Mouse (Mus musculus) neural tube, embryonic 12.5 days (tissue): ENCODE measurements around the gene F11r. TPM values are rescaled to one million over a fixed set of nuclear protein-coding genes. Genes with fewer than 3 reads are reported as not detected.
"Not testable (repeated sequence)": the region's sequence is repeated elsewhere in the genome, so short reads cannot be mapped to it uniquely, and the experiment has no call there.

Source experiments
- ATAC-seq: fragments of 200-750 bp; cut with Nextera tagmentation; 2 replicates; pipeline ENCODE4 v1.8.0; 2017; ENCODE audit warnings: low read depth, mild to moderate bottlenecking, moderate TSS enrichment, moderate library complexity; ENCODE audit not compliant: low FRiP score
- H3K27ac ChIP-seq: fragments of 300-500 bp; sonication (generic); 2 replicates; pipeline ENCODE4 v1.5.1; 2016
- H3K27me3 ChIP-seq: fragments of 300-500 bp; sonication (generic); replicated peaks from 2 replicates; pipeline ENCODE4 v1.6.1; 2016; ENCODE audit warnings: mild to moderate bottlenecking
- H3K36me3 ChIP-seq: fragments of 300-500 bp; sonication (generic); 2 replicates; pipeline ENCODE4 v1.6.1; 2016; ENCODE audit warnings: mild to moderate bottlenecking
- H3K4me1 ChIP-seq: fragments of 300-500 bp; sonication (generic); 2 replicates; pipeline ENCODE4 v1.6.1; 2016
- H3K4me2 ChIP-seq: fragments of 300-500 bp; sonication (generic); replicated peaks from 2 replicates; pipeline ENCODE4 v1.6.1; 2016; ENCODE audit warnings: mild to moderate bottlenecking
- H3K4me3 ChIP-seq: fragments of 300-500 bp; sonication (generic); 2 replicates; pipeline ENCODE4 v1.5.1; 2016
- H3K9ac ChIP-seq: fragments of 300-500 bp; sonication (generic); 2 replicates; pipeline ENCODE4 v1.6.1; 2016; ENCODE audit warnings: mild to moderate bottlenecking
- H3K9me3 ChIP-seq: fragments of 300-500 bp; sonication (generic); 2 replicates; pipeline ENCODE4 v1.6.1; 2016; ENCODE audit warnings: mild to moderate bottlenecking
- WGBS: fragments of 180-500 bp; shearing (Covaris S2); methylation state at CpG from one replicate; pipeline ENCODE4 v1.1.7; 2016; 5-methylcytosine and 5-hydroxymethylcytosine counted together
- polyA plus RNA-seq: library from polyadenylated mRNA; unstranded; fragments of >200 nt; fragmentation: Nextera tagmentation; extraction: Ambion mirVana; gene quantifications from 2 replicates; pipeline ENCODE4 v1.2.1, GENCODE M21; 2016

F11r gene
- polyA plus RNA-seq, 1 experiment from 2014 or later: 16.9 TPM

DNA sequence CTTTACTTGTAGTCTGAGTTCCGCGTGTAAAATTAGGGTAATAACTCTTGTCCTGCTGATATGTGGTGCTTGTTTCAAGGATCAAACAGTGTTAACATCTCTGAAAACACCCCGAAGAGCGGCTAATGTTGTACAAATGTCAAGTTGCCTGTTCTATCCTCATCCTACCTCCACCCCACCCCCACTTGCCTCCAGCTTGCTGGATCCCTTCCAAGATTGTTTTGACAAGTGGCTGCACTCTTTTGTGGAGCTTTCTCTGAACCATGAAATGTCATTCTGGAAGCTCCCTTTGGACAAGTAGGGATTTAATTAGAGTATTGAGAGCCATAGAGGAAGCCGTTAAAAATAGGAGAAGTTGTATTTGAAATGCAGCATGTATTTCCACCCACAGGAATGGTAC lies 22.5 kb downstream of the F11r start:
- Histone ChIP-seq H3K9ac (no peak overlapping the region), H3K4me1 (no peaks in the 10 kb centered on the region), H3K4me3 (no peak overlapping the region), H3K27me3 (no peaks in the 10 kb centered on the region), H3K36me3 (no peaks in the 10 kb centered on the region), H3K9me3 (no peaks in the 10 kb centered on the region), H3K4me2 (no peak overlapping the region), H3K27ac (no peak overlapping the region)
- WGBS: 57% methylated on average over 5 of the region's 5 CpGs
- no peak for ATAC-seq

DNA sequence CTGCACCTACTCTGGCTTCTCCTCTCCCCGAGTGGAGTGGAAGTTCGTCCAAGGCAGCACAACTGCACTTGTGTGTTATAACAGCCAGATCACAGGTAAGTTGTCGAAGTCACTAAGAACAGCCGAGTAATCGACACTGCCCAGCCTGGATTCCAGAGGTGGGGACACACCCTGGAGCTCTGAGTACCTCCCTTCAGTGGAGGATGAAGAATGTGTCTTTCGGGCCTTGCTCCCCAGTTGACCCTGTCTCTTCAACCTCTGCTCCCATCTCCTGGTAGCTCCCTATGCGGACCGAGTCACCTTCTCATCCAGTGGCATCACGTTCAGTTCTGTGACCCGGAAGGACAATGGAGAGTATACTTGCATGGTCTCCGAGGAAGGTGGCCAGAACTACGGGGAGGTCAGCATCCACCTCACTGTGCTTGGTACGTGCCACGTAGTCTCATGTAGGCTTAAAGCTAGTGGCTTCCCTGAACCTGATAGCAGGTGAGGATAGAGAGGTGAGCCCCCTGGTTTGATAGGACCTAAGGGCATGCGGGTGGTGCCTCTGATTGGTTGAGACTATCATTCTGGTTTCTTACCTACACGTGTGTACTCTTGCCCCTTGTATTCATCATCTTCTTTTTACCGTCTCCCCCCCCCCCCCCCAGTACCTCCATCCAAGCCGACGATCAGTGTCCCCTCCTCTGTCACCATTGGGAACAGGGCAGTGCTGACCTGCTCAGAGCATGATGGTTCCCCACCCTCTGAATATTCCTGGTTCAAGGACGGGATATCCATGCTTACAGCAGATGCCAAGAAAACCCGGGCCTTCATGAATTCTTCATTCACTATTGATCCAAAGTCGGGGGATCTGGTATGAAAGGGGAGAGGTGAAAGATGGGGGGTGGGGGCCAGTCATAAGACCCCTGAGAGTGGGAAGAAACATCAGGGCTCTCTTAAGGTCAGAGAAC lies 23.5 kb downstream of the F11r start:
- no peak overlapping the region for H3K27ac ChIP-seq
- H3K27me3 ChIP-seq: no peaks in the 10 kb centered on the region
- no peaks in the 10 kb centered on the region for H3K9me3 ChIP-seq
- H3K36me3 ChIP-seq: no peaks in the 10 kb centered on the region
- H3K4me3 ChIP-seq: no peak overlapping the region
- no peaks in the 10 kb centered on the region for H3K4me1 ChIP-seq
- H3K9ac ChIP-seq: no peak overlapping the region
- WGBS: 93% methylated on average over 22 of the region's 22 CpGs
- no peak overlapping the region for H3K4me2 ChIP-seq
- ATAC-seq: no peak

DNA sequence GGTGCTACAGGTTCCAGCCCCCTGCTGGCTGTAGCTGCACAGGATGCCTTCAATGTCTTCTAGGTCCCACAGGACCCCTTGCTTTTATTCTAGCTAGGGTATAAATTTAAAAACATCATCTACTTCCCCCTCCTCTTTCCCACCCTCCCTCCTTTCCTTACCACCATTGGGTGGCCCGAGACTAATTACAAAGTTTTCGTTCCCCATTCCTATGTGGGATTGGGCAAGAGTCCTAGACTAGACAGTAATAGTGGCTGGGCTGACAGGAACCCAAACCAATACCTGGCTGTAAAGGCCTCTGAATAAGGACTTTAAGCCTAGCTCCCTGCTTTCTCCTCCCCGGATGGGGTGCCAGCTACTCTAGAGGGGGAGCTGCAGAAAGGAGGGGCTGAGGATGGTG lies 25.8 kb downstream of the F11r start:
- Histone ChIP-seq H3K27me3 (no peaks in the 10 kb centered on the region), H3K4me1 (no peaks in the 10 kb centered on the region), H3K27ac (no peak overlapping the region), H3K36me3 (no peaks in the 10 kb centered on the region), H3K4me2 (no peak overlapping the region), H3K9ac (no peak overlapping the region), H3K4me3 (no peak overlapping the region), H3K9me3 (no peaks in the 10 kb centered on the region)
- WGBS: 93% methylated on average over 3 of the region's 3 CpGs
- no peak for ATAC-seq

GRCm38 (mm10) chr1:171465749-171466412 lies 28.5 kb downstream of the F11r start:
- Histone ChIP-seq H3K9me3 (no peaks in the 10 kb centered on the region), H3K9ac (no peak overlapping the region), H3K4me1 (no peaks in the 10 kb centered on the region), H3K27me3 (no peaks in the 10 kb centered on the region), H3K27ac (no peak overlapping the region), H3K4me3 (no peak overlapping the region), H3K36me3 (no peaks in the 10 kb centered on the region), H3K4me2 (no peak overlapping the region)
- 87% methylated on average over 5 of the region's 5 CpGs for WGBS
- ATAC-seq: no peak

- WGBS: 82% methylated on average over 4 of the region's 4 CpGs
These were observed 29.2 kb downstream of the F11r start for GRCm38 (mm10) chr1:171466565-171466964.

GRCm38 (mm10) chr1:171469678-171470077 lies 32.3 kb downstream of the F11r start:
- H3K9me3 ChIP-seq: no peaks in the 10 kb centered on the region
- no peaks in the 10 kb centered on the region for H3K36me3 ChIP-seq
- no peak overlapping the region for H3K4me3 ChIP-seq
- H3K27me3 ChIP-seq: no peaks in the 10 kb centered on the region
- H3K27ac ChIP-seq: no peak overlapping the region
- no peak overlapping the region for H3K4me2 ChIP-seq
- ATAC-seq: no peak
- H3K4me1 ChIP-seq: no peaks in the 10 kb centered on the region
- H3K9ac ChIP-seq: no peak overlapping the region
- WGBS: 93% methylated on average over 3 of the region's 3 CpGs

More at GRCm38 (mm10) chr1:171466565-171466964, 29.2 kb downstream of the F11r start:
- Histone ChIP-seq H3K4me2 (no peak overlapping the region), H3K36me3 (no peaks in the 10 kb centered on the region), H3K9ac (no peak overlapping the region), H3K27ac (no peak overlapping the region), H3K4me1 (no peaks in the 10 kb centered on the region), H3K27me3 (no peaks in the 10 kb centered on the region), H3K9me3 (no peaks in the 10 kb centered on the region), H3K4me3 (no peak overlapping the region)
- no peak for ATAC-seq

- H3K36me3 ChIP-seq: no peaks in the 10 kb centered on the region
- H3K4me2 ChIP-seq: no peak overlapping the region
- no peaks in the 10 kb centered on the region for H3K27me3 ChIP-seq
- no peak overlapping the region for H3K4me3 ChIP-seq
- no peaks in the 10 kb centered on the region for H3K9me3 ChIP-seq
- 35% methylated on average over 7 of the region's 7 CpGs for WGBS
- H3K4me1 ChIP-seq: no peaks in the 10 kb centered on the region
- H3K27ac ChIP-seq: no peak overlapping the region
- no peak overlapping the region for H3K9ac ChIP-seq
- no peak for ATAC-seq
These were observed 33.1 kb downstream of the F11r start for GRCm38 (mm10) chr1:171470371-171470871.

DNA sequence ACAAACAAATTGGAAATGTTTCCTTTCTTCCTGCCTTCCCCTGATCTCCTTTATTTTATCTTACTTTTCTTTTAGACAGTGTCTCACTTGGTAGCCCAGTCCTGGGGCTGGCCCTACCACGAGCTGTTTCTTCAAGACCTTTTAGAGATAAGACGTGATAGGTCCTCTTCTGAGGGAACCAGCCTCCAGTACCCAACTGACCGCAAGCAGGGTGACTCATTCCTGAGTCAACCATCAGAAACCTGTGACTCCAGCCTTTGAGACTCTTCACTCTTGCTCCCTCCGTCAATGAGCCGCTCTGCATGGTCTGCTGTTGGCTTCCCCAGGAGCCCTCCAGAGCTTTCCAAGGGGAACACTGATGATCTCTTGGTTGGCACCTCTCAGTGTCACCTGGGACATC lies 33.6 kb downstream of the F11r start:
- no peak for ATAC-seq
- WGBS: 93% methylated on average over 5 of the region's 5 CpGs

GRCm38 (mm10) chr1:171471452-171471851 lies 34.1 kb downstream of the F11r start:
- Histone ChIP-seq H3K27ac (no peak overlapping the region), H3K36me3 (no peaks in the 10 kb centered on the region), H3K9me3 (no peaks in the 10 kb centered on the region), H3K9ac (no peak overlapping the region), H3K27me3 (no peaks in the 10 kb centered on the region), H3K4me3 (no peak overlapping the region), H3K4me2 (no peak overlapping the region), H3K4me1 (no peaks in the 10 kb centered on the region)
- WGBS: 66% methylated on average over 1 of the region's 1 CpGs
- no peak for ATAC-seq

More for the DNA sequence above, 33.6 kb downstream of the F11r start:
- Histone ChIP-seq H3K27ac (no peak overlapping the region), H3K27me3 (no peaks in the 10 kb centered on the region), H3K9ac (no peak overlapping the region), H3K36me3 (no peaks in the 10 kb centered on the region), H3K4me2 (no peak overlapping the region), H3K4me3 (no peak overlapping the region), H3K9me3 (no peaks in the 10 kb centered on the region), H3K4me1 (no peaks in the 10 kb centered on the region)

- WGBS: 92% methylated on average over 8 of the region's 8 CpGs
- H3K4me2 ChIP-seq, H3K36me3 ChIP-seq, H3K4me3 ChIP-seq, H3K9ac ChIP-seq, H3K9me3 ChIP-seq, ATAC-seq, H3K27ac ChIP-seq, H3K4me1 ChIP-seq, H3K27me3 ChIP-seq: not testable (repeated sequence)
These were observed 34.6 kb downstream of the F11r start for GRCm38 (mm10) chr1:171471941-171472340.

GRCm38 (mm10) chr1:171473506-171473905 lies 36.2 kb downstream of the F11r start:
- H3K9ac ChIP-seq: no peak overlapping the region
- no peak overlapping the region for H3K4me3 ChIP-seq
- no peaks in the 10 kb centered on the region for H3K27me3 ChIP-seq
- H3K36me3 ChIP-seq: no peaks in the 10 kb centered on the region
- no peak for ATAC-seq
- H3K9me3 ChIP-seq: no peaks in the 10 kb centered on the region
- 86% methylated on average over 4 of the region's 4 CpGs for WGBS
- no peak overlapping the region for H3K27ac ChIP-seq
- no peak overlapping the region for H3K4me2 ChIP-seq
- no peaks in the 10 kb centered on the region for H3K4me1 ChIP-seq

GRCm38 (mm10) chr1:171473920-171474640 lies 36.7 kb downstream of the F11r start:
- Histone ChIP-seq H3K4me1 (no peaks in the 10 kb centered on the region), H3K4me3 (no peak overlapping the region), H3K27me3 (no peaks in the 10 kb centered on the region), H3K9me3 (no peaks in the 10 kb centered on the region), H3K36me3 (no peaks in the 10 kb centered on the region), H3K27ac (no peak overlapping the region), H3K9ac (no peak overlapping the region), H3K4me2 (no peak overlapping the region)
- ATAC-seq: no peak
- 79% methylated on average over 9 of the region's 9 CpGs for WGBS
